Mouse (Mus musculus) gastrocnemius, postnatal 10 days (tissue): ENCODE data around the gene Gjb4. TPM values are rescaled to one million over a fixed set of nuclear protein-coding genes. Genes with fewer than 3 reads are reported as not detected.

Source experiments
- DNase-seq: peaks from one replicate; pipeline ENCODE4 v3.0.0; 2021; ENCODE audit warnings: mixed read lengths
- total RNA-seq, 2 experiments: library from RNA; stranded (reverse); gene quantifications; 2 replicates each; pipeline ENCODE4 v1.2.3; 2021

Gjb4 gene
- total RNA-seq, 2 experiments from 2014 or later: not detected

DNA sequence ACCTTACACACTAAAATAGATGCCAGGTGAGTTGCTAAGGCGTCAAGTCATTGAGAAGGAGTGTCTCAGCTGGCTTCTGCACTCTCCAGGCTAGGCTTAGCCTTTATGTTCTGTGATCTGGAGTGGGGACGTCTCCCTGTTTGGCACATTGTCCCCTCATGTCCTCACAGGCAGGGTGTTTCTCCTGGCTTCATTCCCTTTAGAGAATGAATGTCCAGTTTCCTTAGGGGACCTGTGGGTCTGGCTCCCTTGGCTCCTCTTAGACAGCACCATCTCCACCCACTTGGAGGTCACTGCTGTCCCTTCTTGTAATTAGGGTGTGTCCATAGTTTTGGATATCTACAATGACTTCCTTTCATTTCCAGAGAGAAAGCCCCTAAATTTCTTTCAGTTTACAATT is 47.0 kb downstream of the Gjb4 start:
- DNase-seq: no peak

DNA sequence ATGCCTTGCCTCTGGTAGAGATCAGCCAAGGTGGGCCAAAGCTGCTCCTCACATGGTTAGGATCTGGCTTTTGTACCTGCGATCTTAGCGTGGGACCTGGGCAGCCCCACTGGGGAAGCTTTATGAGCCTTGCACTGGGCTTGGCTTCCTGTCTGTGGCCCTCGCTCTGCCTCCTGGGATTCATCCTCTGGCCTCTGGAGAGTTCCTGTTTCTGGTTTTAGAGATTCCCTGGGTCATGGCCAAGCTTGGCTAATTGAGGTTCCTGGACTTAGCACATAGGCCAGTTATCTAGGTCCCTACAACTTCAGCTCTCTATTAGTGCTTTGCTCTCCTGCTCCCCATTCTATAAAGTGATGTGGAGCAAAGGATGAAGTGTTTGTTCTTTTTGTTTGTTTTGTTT is 50.1 kb downstream of the Gjb4 start:
- no peak for DNase-seq

Other genes with a start within 250 kb of the Gjb4 start
- 1 to 10 TPM; 1.1 to 1.5 TPM for gene Tmem35b, start 230.4 kb downstream of the Gjb4 start, total RNA-seq
- gene Dlgap3, start 184.9 kb downstream of the Gjb4 start, total RNA-seq: under 1 TPM; 0.68 to 0.78 TPM
- gene Smim12, start 110.3 kb downstream of the Gjb4 start, total RNA-seq: 10 to 100 TPM; 29.1 to 32.7 TPM
- 10 to 100 TPM; 12.7 to 16.1 TPM for gene Gja4, start 40.0 kb downstream of the Gjb4 start, total RNA-seq
- gene Gjb3, start 23.2 kb downstream of the Gjb4 start, total RNA-seq: not detected
- gene Gjb5, start 4.1 kb upstream of the Gjb4 start, total RNA-seq: under 1 TPM; 0.26 to 0.38 TPM